Mouse (Mus musculus): ENCODE results near the gene Zcchc10. TPM values are rescaled to one million over a fixed set of nuclear protein-coding genes. Genes with fewer than 3 reads are reported as not detected.
"Not testable (repeated sequence)": the region's sequence is repeated elsewhere in the genome, so short reads cannot be mapped to it uniquely, and the experiment has no call there.

The Zcchc10 gene
- polyA plus RNA-seq, 1 experiment, result 4.4 TPM

DNA sequence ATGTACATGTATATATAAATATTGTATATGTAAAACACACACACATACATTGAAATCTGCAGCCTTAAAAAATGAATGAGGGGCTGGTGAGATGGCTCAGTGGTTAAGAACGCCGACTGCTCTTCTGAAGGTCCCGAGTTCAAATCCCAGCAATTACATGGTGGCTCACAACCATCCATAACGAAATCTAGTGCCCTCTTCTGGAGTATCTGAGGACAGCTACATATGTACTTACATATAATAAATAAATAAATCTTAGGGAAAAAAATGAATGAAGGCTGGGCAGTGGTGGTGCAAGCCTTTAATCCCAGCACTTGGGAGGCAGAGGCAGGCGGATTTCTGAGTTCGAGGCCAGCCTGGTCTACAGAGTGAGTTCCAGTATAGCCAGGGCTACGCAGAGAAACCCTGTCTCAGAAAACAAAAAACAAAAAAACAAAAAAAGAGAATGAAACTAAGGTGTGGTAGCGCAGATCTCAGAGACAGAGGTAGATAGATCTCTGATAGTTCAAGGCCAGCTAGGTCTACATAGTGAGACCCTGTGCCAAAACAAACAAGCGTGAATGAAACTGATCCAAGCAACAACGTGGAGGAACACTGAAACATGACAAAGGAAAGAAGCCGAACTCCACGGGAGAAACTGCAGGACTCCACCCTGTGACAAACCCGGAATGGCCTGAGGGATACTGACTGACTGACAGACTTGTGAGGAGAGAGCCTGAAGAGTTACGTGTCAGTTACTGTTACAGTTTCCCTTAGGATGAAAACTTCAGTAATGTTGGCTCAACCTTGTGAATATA, 20.2 kb upstream of the Zcchc10 start:
- Histone ChIP-seq H3K27ac (ENCODE audit: insufficient read depth, low read length) (no peak overlapping the region), H3K4me3 (ENCODE audit: extremely low read depth, insufficient read depth, insufficient read length) (no peak overlapping the region), H3K36me3 (ENCODE audit: control insufficient read depth, insufficient read depth, low read length) (no peaks in the 10 kb centered on the region), H3K4me1 (ENCODE audit: control insufficient read depth, insufficient read depth, insufficient read length) (peaks cover 23% of the 10 kb centered on the region; the same call in 1 of the 2 replicates), H3K27me3 (ENCODE audit: control insufficient read depth, insufficient read depth, low read length) (no peaks in the 10 kb centered on the region)
- TF ChIP-seq CTCF (IDR thresholded peaks at IDR 0.05; ENCODE audit: extremely low read depth, insufficient read depth, insufficient read length, insufficient replicate concordance) (no peak), POLR2A (IDR thresholded peaks at IDR 0.05; ENCODE audit: low read depth, low read length) (no peak)
- DNase-seq (ENCODE audit: low read depth in 1 of 2, low spot score in 2 of 2), result no peak
- WGBS, result 91% methylated on average over 14 of the region's 14 CpGs

DNA sequence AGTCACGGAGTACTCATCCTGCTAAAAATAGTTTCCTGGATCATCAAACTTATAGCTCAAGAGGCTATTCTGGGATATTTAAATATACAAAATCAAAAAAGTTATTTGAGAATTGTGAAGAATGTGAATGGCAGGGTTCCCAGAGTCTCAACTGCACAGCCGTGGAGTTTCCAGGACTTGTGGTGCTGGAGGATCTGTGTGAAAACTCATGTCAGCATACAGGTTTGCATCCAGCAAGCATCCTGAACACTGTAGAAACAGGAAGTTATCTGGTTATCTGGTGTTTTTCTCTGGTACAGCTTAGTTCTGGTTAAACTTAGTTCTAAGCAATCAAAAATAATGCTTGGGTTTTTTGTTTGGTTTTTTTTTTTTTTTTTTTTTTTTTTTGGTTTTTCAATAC, 17.5 kb upstream of the Zcchc10 start:
- peaks cover 16% of the 10 kb centered on the region; the same call in 1 of the 2 replicates for H3K4me1 ChIP-seq (ENCODE audit: control insufficient read depth, insufficient read depth, insufficient read length)
- WGBS, result 57% methylated on average over 2 of the region's 2 CpGs
- H3K27ac ChIP-seq (ENCODE audit: insufficient read depth, low read length), result no peak overlapping the region
- no peaks in the 10 kb centered on the region for H3K27me3 ChIP-seq (ENCODE audit: control insufficient read depth, insufficient read depth, low read length)
- H3K36me3 ChIP-seq (ENCODE audit: control insufficient read depth, insufficient read depth, low read length), result no peaks in the 10 kb centered on the region
- no peak for DNase-seq (ENCODE audit: low read depth in 1 of 2, low spot score in 2 of 2)
- no peak overlapping the region for H3K4me3 ChIP-seq (ENCODE audit: extremely low read depth, insufficient read depth, insufficient read length)
- TF ChIP-seq CTCF (IDR thresholded peaks at IDR 0.05; ENCODE audit: extremely low read depth, insufficient read depth, insufficient read length, insufficient replicate concordance) (no peak), POLR2A (IDR thresholded peaks at IDR 0.05; ENCODE audit: low read depth, low read length) (no peak)

DNA sequence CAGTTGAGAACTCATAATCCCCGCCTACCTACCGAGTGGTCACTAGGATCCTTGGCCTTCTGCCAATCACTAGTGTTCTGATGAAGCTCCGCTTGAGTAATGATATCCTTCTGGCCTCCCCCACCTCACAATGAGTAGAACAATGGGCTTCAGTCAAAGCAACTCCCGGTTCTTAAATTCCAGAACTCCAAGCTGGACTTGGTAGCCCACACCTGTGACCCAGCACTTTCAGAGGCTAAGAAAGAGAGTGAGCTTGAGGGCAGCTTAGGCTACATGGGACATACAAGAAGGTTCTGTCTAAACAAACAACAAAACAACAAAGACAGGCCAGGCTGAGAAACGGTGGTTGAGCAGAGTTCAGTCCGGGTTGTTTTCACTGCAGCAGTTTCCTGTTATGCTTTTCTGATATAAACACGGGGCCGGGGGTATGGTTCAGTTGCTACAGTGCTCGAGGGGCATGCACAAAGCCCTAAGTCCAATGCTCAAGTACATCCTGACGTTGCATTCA, 16.9 kb upstream of the Zcchc10 start:
- no peaks in the 10 kb centered on the region for H3K36me3 ChIP-seq (ENCODE audit: control insufficient read depth, insufficient read depth, low read length)
- TF ChIP-seq CTCF (IDR thresholded peaks at IDR 0.05; ENCODE audit: extremely low read depth, insufficient read depth, insufficient read length, insufficient replicate concordance) (no peak), POLR2A (IDR thresholded peaks at IDR 0.05; ENCODE audit: low read depth, low read length) (no peak)
- H3K27me3 ChIP-seq (ENCODE audit: control insufficient read depth, insufficient read depth, low read length), result no peaks in the 10 kb centered on the region
- no peak for DNase-seq (ENCODE audit: low read depth in 1 of 2, low spot score in 2 of 2)
- peak overlapping the region; percentile 78 for H3K27ac ChIP-seq (ENCODE audit: insufficient read depth, low read length)
- 46% methylated on average over 10 of the region's 10 CpGs for WGBS
- H3K4me3 ChIP-seq (ENCODE audit: extremely low read depth, insufficient read depth, insufficient read length), result no peak overlapping the region
- peaks cover 19% of the 10 kb centered on the region; the same call in 1 of the 2 replicates for H3K4me1 ChIP-seq (ENCODE audit: control insufficient read depth, insufficient read depth, insufficient read length)

DNA sequence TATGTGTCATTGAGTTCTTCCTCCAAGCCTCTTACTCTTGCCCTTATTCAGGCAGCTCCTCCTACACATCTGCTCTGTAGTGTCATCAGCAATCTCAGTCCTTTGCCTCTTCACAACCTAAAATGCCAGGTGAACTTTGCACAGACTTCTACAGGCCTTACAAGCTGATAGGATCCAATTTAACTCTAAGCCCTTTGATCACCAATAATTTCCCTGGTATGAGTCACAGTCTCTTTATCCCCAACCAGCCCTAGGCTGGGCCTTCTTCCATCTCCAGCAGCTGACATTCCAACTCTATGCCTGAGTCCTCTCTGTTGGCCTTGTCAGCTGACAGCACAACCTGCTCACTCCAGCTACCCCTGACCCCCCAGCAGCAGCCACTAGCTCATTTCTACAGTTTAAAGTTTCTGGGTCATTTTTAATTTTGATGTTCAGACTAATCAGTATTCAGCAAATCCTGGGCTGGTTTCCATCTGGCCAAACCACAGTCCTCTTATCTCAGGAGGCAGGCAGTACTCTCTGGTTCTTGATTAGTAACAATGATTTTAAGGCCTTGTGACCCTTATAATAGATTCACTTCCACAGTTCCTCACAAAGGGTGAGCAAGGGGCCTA, 16.1 kb upstream of the Zcchc10 start:
- Histone ChIP-seq H3K4me1 (ENCODE audit: control insufficient read depth, insufficient read depth, insufficient read length) (peaks cover 21% of the 10 kb centered on the region), H3K36me3 (ENCODE audit: control insufficient read depth, insufficient read depth, low read length) (no peaks in the 10 kb centered on the region), H3K27ac (ENCODE audit: insufficient read depth, low read length) (peak overlapping the region; percentile 78), H3K27me3 (ENCODE audit: control insufficient read depth, insufficient read depth, low read length) (no peaks in the 10 kb centered on the region), H3K4me3 (ENCODE audit: extremely low read depth, insufficient read depth, insufficient read length) (no peak overlapping the region)
- no peak for DNase-seq (ENCODE audit: low read depth in 1 of 2, low spot score in 2 of 2)
- TF ChIP-seq POLR2A (IDR thresholded peaks at IDR 0.05; ENCODE audit: low read depth, low read length), result no peak
- TF ChIP-seq CTCF (IDR thresholded peaks at IDR 0.05; ENCODE audit: extremely low read depth, insufficient read depth, insufficient read length, insufficient replicate concordance), result no peak

DNA sequence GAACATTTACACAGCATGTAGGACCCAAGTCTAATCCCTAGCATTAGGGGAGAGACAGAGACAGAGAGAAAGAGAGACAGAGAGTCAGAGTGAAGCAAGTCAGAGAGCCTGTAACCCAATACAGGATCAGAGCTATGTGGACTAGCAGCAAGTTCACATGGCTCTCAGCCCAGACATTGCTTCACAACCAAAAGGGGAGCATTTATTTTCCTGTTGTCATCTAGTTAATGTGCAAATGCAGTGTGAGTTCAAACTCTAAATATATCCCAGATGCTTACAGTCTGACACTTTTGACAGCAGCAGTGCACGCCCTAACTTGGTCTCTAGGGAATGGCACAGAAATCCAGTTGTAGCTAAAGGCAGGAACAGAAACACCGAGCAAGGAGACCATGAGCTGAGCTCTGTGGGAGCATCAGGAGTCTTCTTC, 15.6 kb upstream of the Zcchc10 start:
- DNase-seq (ENCODE audit: low read depth in 1 of 2, low spot score in 2 of 2), result no peak
- H3K4me3 ChIP-seq (ENCODE audit: extremely low read depth, insufficient read depth, insufficient read length), result no peak overlapping the region
- H3K4me1 ChIP-seq (ENCODE audit: control insufficient read depth, insufficient read depth, insufficient read length), result peaks cover 21% of the 10 kb centered on the region
- TF ChIP-seq POLR2A (IDR thresholded peaks at IDR 0.05; ENCODE audit: low read depth, low read length) (no peak), CTCF (IDR thresholded peaks at IDR 0.05; ENCODE audit: extremely low read depth, insufficient read depth, insufficient read length, insufficient replicate concordance) (no peak)
- peak overlapping the region; percentile 78 for H3K27ac ChIP-seq (ENCODE audit: insufficient read depth, low read length)
- H3K27me3 ChIP-seq (ENCODE audit: control insufficient read depth, insufficient read depth, low read length), result no peaks in the 10 kb centered on the region
- WGBS, result 21% methylated on average over 2 of the region's 2 CpGs
- no peaks in the 10 kb centered on the region for H3K36me3 ChIP-seq (ENCODE audit: control insufficient read depth, insufficient read depth, low read length)

DNA sequence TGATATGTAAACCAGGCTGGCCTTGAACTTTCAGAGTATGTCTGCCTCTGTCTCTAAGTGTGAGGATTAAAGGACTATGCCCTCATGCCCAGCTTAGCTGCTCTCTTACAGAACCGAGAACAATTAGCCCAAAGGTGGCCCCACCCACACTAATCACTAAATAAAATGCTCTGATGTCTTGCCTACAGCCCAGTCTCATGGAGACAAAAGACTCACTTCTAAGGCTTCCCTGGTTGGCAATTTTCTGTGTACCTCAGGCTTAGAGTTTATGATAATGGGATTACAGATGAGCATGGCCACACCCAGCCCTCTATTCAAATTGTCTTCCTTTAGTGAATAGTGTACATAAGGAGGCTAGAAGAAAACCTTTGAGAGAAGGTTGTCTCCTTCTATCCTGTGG, 13.1 kb upstream of the Zcchc10 start:
- TF ChIP-seq POLR2A (IDR thresholded peaks at IDR 0.05; ENCODE audit: low read depth, low read length) (no peak), CTCF (IDR thresholded peaks at IDR 0.05; ENCODE audit: extremely low read depth, insufficient read depth, insufficient read length, insufficient replicate concordance) (no peak)
- Histone ChIP-seq H3K4me3 (ENCODE audit: extremely low read depth, insufficient read depth, insufficient read length) (no peak overlapping the region), H3K27ac (ENCODE audit: insufficient read depth, low read length) (peak overlapping the region; percentile 58), H3K36me3 (ENCODE audit: control insufficient read depth, insufficient read depth, low read length) (no peaks in the 10 kb centered on the region), H3K27me3 (ENCODE audit: control insufficient read depth, insufficient read depth, low read length) (no peaks in the 10 kb centered on the region), H3K4me1 (ENCODE audit: control insufficient read depth, insufficient read depth, insufficient read length) (peaks cover 21% of the 10 kb centered on the region)
- 76% methylated on average over 1 of the region's 1 CpGs for WGBS
- DNase-seq (ENCODE audit: low read depth in 1 of 2, low spot score in 2 of 2), result no peak

DNA sequence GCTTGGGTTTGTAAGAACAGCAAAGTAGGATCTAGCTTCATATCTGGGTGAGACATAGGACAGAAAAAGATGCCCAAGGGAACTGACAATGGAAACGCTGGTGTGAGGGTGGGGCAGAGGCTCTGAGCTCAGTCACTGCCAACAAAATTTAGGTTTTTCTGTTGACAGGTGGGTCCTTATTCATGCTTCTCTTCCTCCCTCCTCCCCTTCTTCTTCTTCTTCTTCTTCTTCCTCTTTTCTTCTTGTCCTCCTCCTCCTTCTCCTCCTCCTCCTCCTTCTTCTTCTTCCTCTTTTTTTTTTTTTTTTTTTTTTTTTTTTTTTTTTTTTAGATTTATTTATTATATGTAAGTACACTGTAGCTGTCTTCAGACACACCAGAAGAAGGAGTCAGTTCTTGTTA, 11.7 kb upstream of the Zcchc10 start:
- H3K27ac ChIP-seq (ENCODE audit: insufficient read depth, low read length), result peak overlapping the region; percentile 59
- H3K4me1 ChIP-seq (ENCODE audit: control insufficient read depth, insufficient read depth, insufficient read length), result peaks cover 15% of the 10 kb centered on the region
- not testable (repeated sequence) for H3K27me3 ChIP-seq (ENCODE audit: control insufficient read depth, insufficient read depth, low read length); DNase-seq (ENCODE audit: low read depth in 1 of 2, low spot score in 2 of 2); H3K4me3 ChIP-seq (ENCODE audit: extremely low read depth, insufficient read depth, insufficient read length); H3K36me3 ChIP-seq (ENCODE audit: control insufficient read depth, insufficient read depth, low read length)
- 28% methylated on average over 1 of the region's 1 CpGs for WGBS
